Mouse (Mus musculus) right cerebral cortex, postnatal 36 days (tissue): ENCODE results near the gene Ehbp1.

Source experiments
- DNase-seq, 2 experiments: peaks; one replicate each; pipeline ENCODE4 v3.0.0; 2022; ENCODE audit warnings: low spot score in 2 of 2, mixed read lengths in 1 of 2

Ehbp1 gene

DNA sequence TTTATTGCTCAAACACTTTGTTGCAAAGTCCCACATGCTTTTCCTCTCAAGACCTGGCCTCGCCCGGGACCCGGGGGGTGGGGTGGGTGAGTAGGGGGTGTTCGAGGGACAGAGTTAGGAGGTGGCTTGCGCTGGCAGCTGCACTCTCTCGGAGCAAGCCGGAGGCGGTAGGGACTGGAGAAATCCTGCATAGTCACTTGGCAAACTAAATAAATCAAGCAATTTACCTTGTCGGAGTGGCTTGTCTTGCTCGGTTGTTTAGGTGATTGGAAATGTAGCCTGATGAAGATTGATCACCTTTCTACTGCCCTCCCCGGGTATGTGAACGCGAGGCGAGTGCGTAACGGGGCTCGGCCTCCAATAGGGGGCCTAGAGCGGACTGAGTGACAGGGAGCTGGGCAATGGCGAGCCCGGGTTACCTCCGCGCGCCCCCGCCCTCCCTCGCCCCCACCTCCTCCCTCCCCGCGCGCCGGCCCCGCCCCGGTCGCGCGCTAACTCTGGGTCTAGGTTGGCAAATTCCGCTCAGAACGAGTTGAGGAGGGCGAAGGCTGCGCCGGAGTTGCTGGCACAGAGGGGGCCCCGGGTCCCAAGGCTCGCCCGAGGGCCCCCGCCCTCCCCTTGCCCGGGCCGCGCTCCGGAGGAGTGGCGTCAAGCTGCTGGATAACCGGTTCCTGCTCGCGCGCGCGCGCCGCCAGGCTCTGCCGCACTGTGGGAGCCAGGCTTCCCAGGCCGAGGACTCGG is 340.6 kb downstream of the Ehbp1 start:
- peak in 1 of 2 experiments; percentile 33 for DNase-seq

GRCm38 (mm10) chr11:22000316-22001076 is 341.6 kb downstream of the Ehbp1 start:
- no peak for DNase-seq

DNA sequence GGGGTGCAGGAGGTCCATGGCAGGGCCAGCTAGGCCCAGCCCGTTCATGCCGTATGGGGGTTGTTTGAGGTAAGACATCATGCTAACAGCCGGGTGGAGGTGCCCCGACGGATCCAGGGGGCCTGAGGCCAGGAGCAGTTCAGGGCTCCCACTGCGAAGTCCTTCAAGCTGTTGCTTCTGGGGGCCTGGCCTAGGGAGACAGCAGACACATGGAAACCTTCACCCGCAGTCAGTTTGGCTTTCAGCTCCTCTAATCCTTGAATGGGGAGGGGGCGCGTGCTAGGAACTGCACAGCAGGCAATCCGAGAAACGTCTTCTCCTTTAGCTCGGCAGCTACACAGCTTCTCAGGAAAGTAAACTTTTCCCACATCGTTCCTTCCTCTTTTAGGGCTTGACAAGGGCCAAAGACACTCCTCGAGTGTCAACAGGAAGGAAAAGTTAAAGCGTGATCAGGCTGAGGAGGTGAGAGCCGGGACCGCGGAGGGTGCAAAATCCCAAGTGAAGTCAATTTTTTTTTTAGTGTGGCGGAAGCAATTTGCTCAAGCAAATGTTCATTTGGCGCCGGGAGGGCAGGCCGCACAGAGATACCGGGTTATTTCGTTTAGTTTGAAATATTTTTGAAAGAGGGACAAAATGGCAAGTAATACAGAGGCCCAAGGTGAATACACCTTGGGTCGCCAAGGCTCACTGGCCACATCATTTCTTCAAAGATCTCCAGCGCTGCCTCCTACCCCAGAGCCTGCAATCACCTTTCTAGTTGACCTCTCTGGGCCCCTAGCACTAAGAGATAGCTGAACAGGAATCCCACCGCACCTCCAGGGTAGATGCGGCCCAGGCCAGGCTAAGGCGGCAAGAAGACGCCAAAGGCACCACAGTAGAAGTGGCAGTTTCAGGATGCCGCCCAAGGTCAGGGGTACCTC is 342.4 kb downstream of the Ehbp1 start:
- DNase-seq, result no peak

GRCm38 (mm10) chr11:21998141-21999047 is 343.7 kb downstream of the Ehbp1 start:
- DNase-seq, result no peak

- DNase-seq, result no peak
These were observed 344.4 kb downstream of the Ehbp1 start for GRCm38 (mm10) chr11:21997561-21998140.

DNA sequence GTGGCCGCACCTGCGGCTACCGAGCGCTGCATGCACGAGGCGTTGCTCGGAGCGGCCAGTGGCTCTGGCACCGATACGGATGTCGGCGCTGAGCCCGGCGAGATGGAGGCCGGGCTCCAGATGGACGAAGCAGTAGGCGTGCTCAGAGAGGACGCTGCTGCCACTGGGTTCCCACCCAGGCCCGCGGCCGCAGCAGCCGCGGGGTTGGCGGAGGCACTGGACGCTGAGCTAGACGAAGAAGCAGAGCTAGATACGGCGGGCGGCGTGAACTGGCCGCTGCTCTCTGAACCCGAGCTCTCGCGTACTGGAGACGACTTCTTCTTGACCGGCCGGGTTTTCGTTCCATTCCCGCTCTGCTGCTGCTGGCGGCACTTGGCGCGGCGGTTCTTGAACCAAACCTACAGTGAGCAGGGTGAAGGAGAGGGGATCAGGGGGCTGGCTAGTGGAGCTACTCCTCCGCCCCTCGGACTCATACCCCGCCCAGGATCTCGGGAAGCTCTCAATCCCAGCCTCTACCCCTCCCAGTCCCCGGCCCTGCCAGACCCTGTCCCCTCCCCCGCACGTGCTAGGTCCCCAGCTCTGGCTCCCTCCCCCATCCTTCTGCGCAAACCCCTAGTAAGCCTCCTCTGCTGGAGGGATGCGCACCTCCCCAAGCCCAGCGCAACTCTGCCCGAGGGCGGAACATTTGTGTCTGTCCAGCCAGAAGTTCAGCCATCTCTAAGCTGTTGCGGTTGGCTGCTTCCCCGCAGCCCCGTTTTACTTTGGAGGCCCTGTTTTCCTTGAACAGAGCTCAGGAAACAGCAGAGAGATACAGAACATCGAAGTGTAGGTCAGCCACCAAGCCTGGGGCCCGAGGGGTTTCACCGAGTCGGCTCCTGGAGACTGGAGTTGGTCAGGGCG is 345.2 kb downstream of the Ehbp1 start:
- DNase-seq, result peak in 1 of 2 experiments; percentile 14

GRCm38 (mm10) chr11:21996325-21996647 is 345.8 kb downstream of the Ehbp1 start:
- no peak for DNase-seq

DNA sequence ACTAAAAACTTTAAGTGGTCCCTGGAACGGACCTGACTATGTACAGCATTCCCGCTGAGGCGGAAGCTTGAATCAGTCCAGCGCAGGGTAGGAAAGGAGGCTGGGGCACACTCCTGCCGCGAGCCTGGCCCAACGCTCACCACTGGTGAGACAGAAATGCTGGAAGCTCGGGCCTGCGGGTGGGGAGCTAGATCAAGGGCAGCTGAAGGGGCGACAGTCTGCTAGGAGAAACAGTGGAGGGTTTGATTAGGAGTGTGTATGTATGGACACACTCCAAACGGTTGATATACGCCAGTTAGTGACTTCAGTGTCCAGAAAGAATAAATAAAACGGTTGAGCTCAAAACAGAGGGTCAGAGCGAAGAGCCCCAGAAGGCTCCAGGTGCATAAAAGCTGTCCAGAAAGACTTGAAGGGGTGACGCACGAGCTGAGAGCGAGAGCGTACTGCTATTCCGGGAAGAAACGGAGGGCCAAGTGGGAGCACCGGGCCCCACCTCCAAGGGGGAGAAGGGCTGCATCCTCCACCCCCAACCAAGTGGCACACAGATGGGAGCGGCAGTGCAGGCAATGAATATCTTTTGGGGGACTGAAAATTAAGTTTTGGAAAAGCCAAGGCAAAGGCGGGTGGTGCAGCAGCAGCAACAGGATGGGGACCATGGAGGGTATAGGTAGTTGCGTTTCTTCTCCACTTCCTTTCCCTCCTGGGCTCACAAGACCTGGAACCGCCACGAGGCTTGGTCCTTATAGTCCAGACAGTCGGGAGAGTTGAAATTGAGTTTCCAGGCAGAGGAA is 346.4 kb downstream of the Ehbp1 start:
- no peak for DNase-seq

DNA sequence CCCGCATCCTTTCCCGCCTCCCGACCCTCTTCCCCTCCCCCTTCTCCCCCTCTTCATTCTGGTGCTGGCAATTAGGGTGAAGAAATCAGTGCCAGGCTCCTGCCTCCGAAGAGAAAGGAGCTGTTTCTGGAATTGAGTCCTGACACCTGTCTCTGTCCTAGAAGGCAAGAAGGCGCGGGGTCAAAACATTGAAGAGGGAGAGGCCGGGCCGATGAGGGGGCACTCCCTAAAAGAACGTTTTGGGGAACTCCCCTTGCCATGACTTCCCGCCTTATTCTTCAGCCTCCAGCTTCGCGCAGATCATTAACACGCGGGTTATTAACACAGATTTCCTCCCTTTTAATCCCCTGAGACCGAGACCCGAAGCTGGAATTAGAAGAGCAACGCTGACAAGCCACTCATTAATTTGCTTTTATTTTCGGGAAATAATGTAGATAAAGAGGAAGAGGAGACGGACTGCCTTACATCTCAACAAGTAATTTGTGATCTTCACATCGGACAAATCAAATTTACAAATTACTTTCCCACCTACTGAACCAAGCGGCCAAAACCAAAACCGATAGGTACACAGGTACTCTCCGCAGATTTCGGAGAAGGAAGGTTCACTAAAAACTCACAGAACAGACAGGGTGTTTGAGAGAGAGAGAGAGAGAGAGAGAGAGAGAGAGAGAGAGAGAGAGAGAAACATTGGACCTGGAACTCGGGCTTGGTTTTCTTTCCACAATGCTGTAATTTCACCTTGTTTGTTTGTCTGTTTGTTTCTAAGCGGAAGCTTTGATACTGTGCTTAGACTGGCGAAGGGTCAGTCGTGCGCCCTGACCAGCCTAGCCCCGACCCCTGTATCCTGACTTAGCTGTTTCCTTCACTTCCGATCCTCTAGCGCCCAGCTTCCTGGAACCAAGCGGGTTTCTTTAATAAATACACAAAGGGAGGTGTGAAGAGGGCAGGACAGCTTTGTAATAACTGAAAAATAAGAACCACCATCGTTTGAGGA is 347.4 kb downstream of the Ehbp1 start:
- no peak for DNase-seq

DNA sequence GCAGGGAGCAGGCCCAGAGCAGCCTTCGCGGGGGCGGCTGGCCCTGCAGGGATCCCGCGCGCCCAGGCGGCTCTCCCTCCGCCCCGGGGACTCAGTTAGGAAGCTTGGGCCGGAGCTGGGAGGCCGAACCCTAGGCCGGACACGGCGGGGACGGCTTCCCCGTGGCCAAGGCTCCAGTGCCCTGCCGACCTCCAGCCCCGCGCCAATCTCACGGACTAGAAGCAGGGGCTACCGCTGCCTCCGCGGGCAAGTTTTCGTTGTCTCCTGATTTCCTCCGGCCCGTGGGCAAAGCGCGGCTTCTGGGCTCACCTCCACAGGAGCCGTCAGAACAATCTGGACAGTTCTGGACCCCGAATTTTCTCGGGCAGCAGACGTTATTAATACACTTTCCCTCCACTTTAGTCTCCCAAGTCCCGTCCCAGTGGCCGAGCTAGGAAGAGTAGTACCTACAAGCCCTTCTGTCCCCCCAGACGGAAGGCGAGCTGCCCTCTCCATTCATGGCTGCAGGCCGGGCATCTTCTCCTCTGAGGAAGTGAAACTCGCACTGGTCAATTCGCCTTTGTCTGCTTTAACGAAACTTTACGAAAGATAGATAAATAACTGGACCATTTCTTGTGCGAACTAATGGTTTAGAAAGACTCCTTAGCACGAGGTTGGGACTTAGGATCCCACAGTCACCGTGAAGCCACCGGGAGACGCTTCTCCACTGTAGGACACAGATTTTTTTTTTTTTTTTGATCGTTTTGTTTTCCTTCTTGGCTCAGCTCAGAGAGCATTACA is 348.3 kb downstream of the Ehbp1 start:
- DNase-seq, result no peak

- no peak for DNase-seq
These were observed 349.1 kb downstream of the Ehbp1 start for GRCm38 (mm10) chr11:21992761-21993596.

DNA sequence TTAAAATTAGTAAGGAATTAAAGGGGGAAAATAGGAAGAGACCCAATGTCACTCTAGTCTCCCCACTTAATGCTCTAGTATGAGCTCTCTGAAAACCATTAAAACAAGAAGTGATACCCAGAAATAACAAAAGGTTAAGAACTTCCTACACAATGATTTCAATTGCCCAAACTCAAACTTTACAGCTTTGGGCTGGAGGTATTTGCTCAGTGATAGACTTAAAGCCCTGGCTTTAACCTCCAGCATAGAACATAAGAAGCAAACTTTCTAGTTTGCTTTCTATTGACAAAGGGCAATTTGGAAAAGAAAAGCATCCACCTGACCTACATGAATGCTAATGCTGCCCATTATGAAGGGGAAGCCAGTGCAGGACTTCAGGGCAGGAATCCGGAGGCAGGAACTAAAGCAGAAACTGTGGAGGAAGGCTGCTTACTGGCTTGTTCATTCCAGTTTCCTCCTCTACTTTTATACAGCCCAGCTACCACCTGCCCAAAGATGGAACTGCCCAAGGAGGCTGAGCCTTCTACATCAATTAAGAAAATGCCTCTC is 353.6 kb downstream of the Ehbp1 start:
- no peak for DNase-seq

DNA sequence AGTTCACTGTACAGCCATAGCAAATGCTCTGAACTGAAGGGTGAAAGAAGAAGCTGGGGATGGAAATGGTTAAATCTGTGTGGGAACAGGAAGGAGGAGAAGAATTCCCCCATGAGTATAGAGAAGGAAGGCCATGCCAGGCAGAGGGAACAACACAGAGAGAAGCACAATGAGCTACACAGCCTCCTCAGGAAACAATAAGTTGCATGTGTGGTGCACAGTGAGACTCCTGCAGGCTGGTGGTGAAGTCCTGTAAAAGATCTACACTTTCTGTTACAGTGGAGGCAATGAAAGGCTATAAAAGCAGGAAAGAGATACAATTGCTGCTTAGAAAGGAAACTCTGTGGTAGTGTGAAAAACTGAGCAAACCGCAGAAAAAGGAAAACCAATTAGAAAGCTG is 357.0 kb downstream of the Ehbp1 start:
- no peak for DNase-seq

DNA sequence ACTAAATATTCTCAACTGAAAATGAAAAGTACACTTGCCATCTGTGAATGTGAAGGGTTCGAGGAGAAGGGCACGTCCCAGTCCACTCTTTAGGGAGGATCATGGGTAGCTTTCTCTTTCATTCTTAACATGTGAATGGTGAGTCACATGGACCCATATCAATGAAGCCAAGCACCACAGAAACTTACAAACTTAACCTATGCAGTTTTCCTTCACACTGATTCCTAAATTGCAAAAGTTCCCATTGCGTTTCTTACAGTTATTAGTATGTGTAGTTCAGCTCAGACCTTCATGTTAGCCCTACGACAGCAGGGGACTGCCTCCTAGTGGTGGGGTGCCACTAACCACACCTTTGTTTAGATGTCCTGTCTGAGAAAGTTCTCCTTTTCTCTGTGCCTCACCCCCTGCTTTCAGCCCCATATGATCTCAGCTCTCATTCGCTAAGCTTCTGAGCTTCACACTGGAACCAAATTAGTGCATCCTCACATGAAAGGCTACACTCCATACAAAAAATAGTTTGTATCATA is 368.0 kb downstream of the Ehbp1 start:
- no peak for DNase-seq

DNA sequence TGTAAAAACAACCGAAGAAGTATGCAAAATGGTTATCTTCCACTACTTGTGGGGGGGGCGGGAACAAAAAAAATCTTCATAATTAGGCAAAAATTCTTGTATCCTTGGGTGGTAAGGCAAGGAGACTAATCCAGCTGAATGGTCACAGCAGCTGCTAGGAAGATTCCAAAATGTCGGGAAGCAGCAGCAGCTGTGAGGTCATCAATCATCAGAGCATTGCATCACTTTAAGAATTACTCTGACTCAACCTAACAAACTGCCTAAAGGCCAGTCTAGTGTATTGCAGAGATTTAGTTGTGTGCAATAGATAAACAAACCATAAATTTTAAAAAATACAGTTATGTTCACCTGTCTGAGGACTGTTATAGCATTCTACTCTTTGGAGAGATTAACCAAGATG is 368.5 kb downstream of the Ehbp1 start:
- DNase-seq, result no peak
